Mouse (Mus musculus) bone marrow macrophage, adult 2 months (primary cell): ENCODE results near the gene B3galt1.

Experiments used
- CTCF ChIP-seq: IDR thresholded peaks from 2 replicates; pipeline ENCODE4 v1.5.1; 2012; ENCODE audit warnings: low read depth, mild to moderate bottlenecking, low read length, moderate library complexity
- POLR2A ChIP-seq: IDR thresholded peaks from 2 replicates; pipeline ENCODE4 v1.6.1; 2012; ENCODE audit warnings: mild to moderate bottlenecking, low read depth, low read length, borderline replicate concordance

DNA sequence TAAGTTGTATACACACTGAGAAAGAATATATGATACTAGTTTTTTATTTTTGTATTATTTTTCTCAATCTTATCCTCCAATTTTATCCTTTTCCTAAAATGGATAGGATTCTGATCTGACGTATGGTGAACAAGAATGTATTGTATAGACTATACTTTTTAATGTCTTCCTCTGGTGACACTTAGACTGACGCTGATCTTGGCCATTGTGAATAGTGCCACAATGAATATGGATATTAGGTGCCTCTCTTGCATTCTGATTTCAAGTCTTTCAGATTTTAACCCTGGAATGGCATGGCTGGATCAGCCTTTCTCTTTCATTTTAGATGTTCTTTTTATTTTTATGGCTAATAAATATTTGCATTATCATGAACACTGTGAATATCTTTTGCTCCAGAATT lies 17.4 kb downstream of the B3galt1 start:
- TF ChIP-seq POLR2A: no peak
- no peak for TF ChIP-seq CTCF
